In genomic region chrX:141158160-141158559, GRCm38 (mm10) we compare ENCODE assay signal across 9 mouse cellular contexts.
A peak's percentile ranks its signal among the peaks of the same experiment; 100 is the strongest.
DNase-seq lines count a peak whose midpoint lies in the region; ATAC-seq and TF ChIP-seq lines count a peak whose summit lies in the region.
"Had no signal": no experiment of that assay in that cellular context is flagged by ENCODE, and none has a peak within 500 bp of the region (broad histone marks: within the 10 kb centered on the region; RNA-seq: fewer than 3 reads in every experiment).

No protein-coding gene starts in this region.

- H3K27me3 ChIP-seq in intestine, postnatal 0 days (replicated peaks; ENCODE audit: control insufficient read depth, insufficient read depth, low read length): no peaks in the 10 kb centered on the region
- H3K27me3 ChIP-seq in intestine, embryonic 16.5 days (replicated peaks; ENCODE audit: control insufficient read depth, insufficient read depth, low read length): no peaks in the 10 kb centered on the region
- H3K27me3 ChIP-seq: lung, embryonic 15.5 days had no signal

- no peak overlapping the region for H3K4me3 ChIP-seq in intestine, postnatal 0 days (ENCODE audit: low read depth, low read length)
- H3K4me3 ChIP-seq in intestine, embryonic 16.5 days (ENCODE audit: low read length): no peak overlapping the region
- H3K4me3 ChIP-seq: lung, embryonic 15.5 days had no signal

- no peaks in the 10 kb centered on the region for H3K9me3 ChIP-seq in intestine, postnatal 0 days (ENCODE audit: control insufficient read depth)
- no peaks in the 10 kb centered on the region for H3K9me3 ChIP-seq in intestine, embryonic 16.5 days (ENCODE audit: control insufficient read depth, low read length)
- H3K9me3 ChIP-seq: lung, embryonic 15.5 days had no signal

- no peak overlapping the region for H3K9ac ChIP-seq in intestine, postnatal 0 days (ENCODE audit: low read depth, low read length)
- H3K9ac ChIP-seq in intestine, embryonic 16.5 days (ENCODE audit: low read depth, low read length): no peak overlapping the region
- H3K9ac ChIP-seq: lung, embryonic 15.5 days had no signal

- DNase-seq in thymus, postnatal 14 days: peak; percentile 12
- DNase-seq in thymus, adult 18-20 months: no peak
- peak; percentile 4 for DNase-seq in embryo, embryonic 11.5 days (ENCODE audit: low read depth, low spot score)
- DNase-seq in urinary bladder, postnatal 25 days (ENCODE audit: low spot score): no peak
- no peak for DNase-seq in testis, postnatal 10 days (ENCODE audit: low spot score)

- no peak overlapping the region for H3K27ac ChIP-seq in intestine, postnatal 0 days (ENCODE audit: low read depth, low read length)
- H3K27ac ChIP-seq in intestine, embryonic 16.5 days (ENCODE audit: low read length): no peak overlapping the region
- H3K27ac ChIP-seq: lung, embryonic 15.5 days had no signal

- no peaks in the 10 kb centered on the region for H3K36me3 ChIP-seq in intestine, postnatal 0 days (ENCODE audit: control insufficient read depth, insufficient read depth)
- no peaks in the 10 kb centered on the region for H3K36me3 ChIP-seq in intestine, embryonic 16.5 days (ENCODE audit: control insufficient read depth, insufficient read depth, low read length)
- H3K36me3 ChIP-seq: lung, embryonic 15.5 days had no signal

- H3K4me1 ChIP-seq in intestine, postnatal 0 days (replicated peaks; ENCODE audit: control insufficient read depth, insufficient read depth, low read length): no peaks in the 10 kb centered on the region
- H3K4me1 ChIP-seq in intestine, embryonic 16.5 days (ENCODE audit: control insufficient read depth, insufficient read depth, low read length): no peaks in the 10 kb centered on the region
- H3K4me1 ChIP-seq: lung, embryonic 15.5 days had no signal

- no peak for ATAC-seq in intestine, postnatal 0 days
- no peak for ATAC-seq in intestine, embryonic 16.5 days
- no peak for ATAC-seq in erythroblast, adult 5-6 weeks (replicated peaks; ENCODE audit: low FRiP score, poor library complexity, severe bottlenecking)

- H3K4me2 ChIP-seq in intestine, postnatal 0 days (replicated peaks; ENCODE audit: low read depth): no peak overlapping the region
- no peak overlapping the region for H3K4me2 ChIP-seq in intestine, embryonic 16.5 days (ENCODE audit: low read depth, low read length)
- H3K4me2 ChIP-seq: lung, embryonic 15.5 days had no signal

- TF ChIP-seq CTCF in intestine, postnatal 0 days (IDR thresholded peaks at IDR 0.05; ENCODE audit: low read depth): peak; percentile 61

- WGBS in intestine, postnatal 0 days: 49% methylated on average over 4 of the region's 4 CpGs
- WGBS in intestine, embryonic 16.5 days: 43% methylated on average over 4 of the region's 4 CpGs

Comparison
In these comparisons a context has a peak if more than half of its experiments do, and no peak if none do; other contexts are left out.
1. DNase-seq: peak in thymus, postnatal 14 days (single experiment) and embryo, embryonic 11.5 days (single experiment); none in thymus, adult 18-20 months (0 of 2), urinary bladder, postnatal 25 days (single experiment) and testis, postnatal 10 days (single experiment).